Mouse (Mus musculus): ENCODE measurements around the gene Acr. TPM values are rescaled to one million over a fixed set of nuclear protein-coding genes. Genes with fewer than 3 reads are reported as not detected.

Acr gene
- polyA plus RNA-seq, 1 experiment from 2014 or later: not detected

GRCm38 (mm10) chr15:89623626-89623959 lies 55.5 kb downstream of the Acr start:
- 10% methylated on average over 6 of the region's 6 CpGs for WGBS (ENCODE audit: missing documents)

More at GRCm38 (mm10) chr15:89623626-89623959, 55.5 kb downstream of the Acr start:
- Histone ChIP-seq H3K27ac (no peak overlapping the region), H3K4me3 (ENCODE audit: inconsistent target) (no peak overlapping the region), H3K36me3 (ENCODE audit: inconsistent target) (no peaks in the 10 kb centered on the region), H3K79me2 (ENCODE audit: inconsistent target) (no peaks in the 10 kb centered on the region)

Other genes starting within 250 kb of the Acr start
- not detected in 3 replicates for gene Adm2, start 245.6 kb upstream of the Acr start, polyA plus RNA-seq (2018)
- gene Miox, start 233.9 kb upstream of the Acr start, polyA plus RNA-seq (2018): not detected in 3 replicates
- 19.8 to 30.4 TPM (median 23.9 TPM) in 3 replicates for gene Lmf2, start 212.7 kb upstream of the Acr start, polyA plus RNA-seq (2018)
- gene Ncaph2, start 212.6 kb upstream of the Acr start, polyA plus RNA-seq (2018): 37.1 to 52.3 TPM (median 40.4 TPM) in 3 replicates
- 8.7 to 28.2 TPM (median 22.9 TPM) in 3 replicates for gene Sco2, start 194.5 kb upstream of the Acr start, polyA plus RNA-seq (2018)
- 0.43 to 1.6 TPM (median 0.93 TPM) in 3 replicates for gene Tymp, start 191.3 kb upstream of the Acr start, polyA plus RNA-seq (2018)
- gene Odf3b, start 189.0 kb upstream of the Acr start, polyA plus RNA-seq (2018): not detected in 3 replicates
- gene Klhdc7b, start 183.4 kb upstream of the Acr start, polyA plus RNA-seq (2018): not detected in 3 replicates
- not detected in 3 replicates for gene Syce3, start 157.8 kb upstream of the Acr start, polyA plus RNA-seq (2018)
- gene Cpt1b, start 142.5 kb upstream of the Acr start, polyA plus RNA-seq (2018): 0.24 to 0.79 TPM in 2 of 3 replicates, not detected in the other
- gene C730034F03Rik, start 138.7 kb upstream of the Acr start, polyA plus RNA-seq (2018): 0.40 to 0.83 TPM (median 0.54 TPM) in 3 replicates
- gene Gm44502, start 138.6 kb upstream of the Acr start, polyA plus RNA-seq (2018): 0.07 to 0.42 TPM in 2 of 3 replicates, not detected in the other
- 26.6 to 54.6 TPM (median 36.7 TPM) in 3 replicates for gene Chkb, start 138.4 kb upstream of the Acr start, polyA plus RNA-seq (2018)
- not detected in 3 replicates for gene Mapk8ip2, start 114.4 kb upstream of the Acr start, polyA plus RNA-seq (2018)
- gene Arsa, start 90.9 kb upstream of the Acr start, polyA plus RNA-seq (2018): 18.4 to 33.2 TPM (median 20.7 TPM) in 3 replicates
- gene Shank3, start 68.7 kb upstream of the Acr start, polyA plus RNA-seq (2018): not detected in 3 replicates
- 4.3 to 7.5 TPM (median 6.2 TPM) in 3 replicates for gene Rabl2, start 23.6 kb downstream of the Acr start, polyA plus RNA-seq (2018)